Mouse (Mus musculus): ENCODE data around the gene 1700016C15Rik. TPM values are rescaled to one million over a fixed set of nuclear protein-coding genes. Genes with fewer than 3 reads are reported as not detected.

The 1700016C15Rik gene
- polyA plus RNA-seq, 1 experiment, result not detected

- no peak for DNase-seq (ENCODE audit: low read depth in 1 of 2, low spot score in 2 of 2)
- H3K4me1 ChIP-seq (ENCODE audit: control insufficient read depth, insufficient read depth, insufficient read length), result no peaks in the 10 kb centered on the region
- no peaks in the 10 kb centered on the region for H3K27me3 ChIP-seq (ENCODE audit: control insufficient read depth, insufficient read depth, low read length)
- H3K27ac ChIP-seq (ENCODE audit: insufficient read depth, low read length), result no peak overlapping the region
- H3K36me3 ChIP-seq (ENCODE audit: control insufficient read depth, insufficient read depth, low read length), result no peaks in the 10 kb centered on the region
- no peak overlapping the region for H3K4me3 ChIP-seq (ENCODE audit: extremely low read depth, insufficient read depth, insufficient read length)
- TF ChIP-seq POLR2A (IDR thresholded peaks at IDR 0.05; ENCODE audit: low read depth, low read length) (no peak), CTCF (IDR thresholded peaks at IDR 0.05; ENCODE audit: extremely low read depth, insufficient read depth, insufficient read length, insufficient replicate concordance) (no peak)
- WGBS, result 51% methylated on average over 3 of the region's 3 CpGs
Observed at GRCm38 (mm10) chr1:177731973-177732372, 2.4 kb downstream of the 1700016C15Rik start.

GRCm38 (mm10) chr1:177737505-177738105 lies 8.0 kb downstream of the 1700016C15Rik start:
- H3K4me3 ChIP-seq (ENCODE audit: extremely low read depth, insufficient read depth, insufficient read length), result no peak overlapping the region
- WGBS, result 22% methylated on average over 6 of the region's 6 CpGs
- DNase-seq (ENCODE audit: low read depth in 1 of 2, low spot score in 2 of 2), result no peak
- TF ChIP-seq POLR2A (IDR thresholded peaks at IDR 0.05; ENCODE audit: low read depth, low read length) (no peak), CTCF (IDR thresholded peaks at IDR 0.05; ENCODE audit: extremely low read depth, insufficient read depth, insufficient read length, insufficient replicate concordance) (no peak)
- no peaks in the 10 kb centered on the region for H3K4me1 ChIP-seq (ENCODE audit: control insufficient read depth, insufficient read depth, insufficient read length)
- H3K27ac ChIP-seq (ENCODE audit: insufficient read depth, low read length), result no peak overlapping the region
- no peaks in the 10 kb centered on the region for H3K36me3 ChIP-seq (ENCODE audit: control insufficient read depth, insufficient read depth, low read length)
- H3K27me3 ChIP-seq (ENCODE audit: control insufficient read depth, insufficient read depth, low read length), result no peaks in the 10 kb centered on the region

- TF ChIP-seq CTCF (IDR thresholded peaks at IDR 0.05; ENCODE audit: extremely low read depth, insufficient read depth, insufficient read length, insufficient replicate concordance) (no peak), POLR2A (IDR thresholded peaks at IDR 0.05; ENCODE audit: low read depth, low read length) (no peak)
- 77% methylated on average over 1 of the region's 1 CpGs for WGBS
- no peak overlapping the region for H3K27ac ChIP-seq (ENCODE audit: insufficient read depth, low read length)
Observed at GRCm38 (mm10) chr1:177740707-177741106, 11.1 kb downstream of the 1700016C15Rik start.

GRCm38 (mm10) chr1:177742119-177742518 lies 12.5 kb downstream of the 1700016C15Rik start:
- no peak for DNase-seq (ENCODE audit: low read depth in 1 of 2, low spot score in 2 of 2)
- WGBS, result 92% methylated on average over 1 of the region's 1 CpGs
- H3K27ac ChIP-seq (ENCODE audit: insufficient read depth, low read length), result no peak overlapping the region
- TF ChIP-seq CTCF (IDR thresholded peaks at IDR 0.05; ENCODE audit: extremely low read depth, insufficient read depth, insufficient read length, insufficient replicate concordance) (no peak), POLR2A (IDR thresholded peaks at IDR 0.05; ENCODE audit: low read depth, low read length) (no peak)
- H3K27me3 ChIP-seq (ENCODE audit: control insufficient read depth, insufficient read depth, low read length), result no peaks in the 10 kb centered on the region
- H3K4me1 ChIP-seq (ENCODE audit: control insufficient read depth, insufficient read depth, insufficient read length), result no peaks in the 10 kb centered on the region
- H3K4me3 ChIP-seq (ENCODE audit: extremely low read depth, insufficient read depth, insufficient read length), result no peak overlapping the region
- H3K36me3 ChIP-seq (ENCODE audit: control insufficient read depth, insufficient read depth, low read length), result no peaks in the 10 kb centered on the region

More at GRCm38 (mm10) chr1:177740707-177741106, 11.1 kb downstream of the 1700016C15Rik start:
- no peak overlapping the region for H3K4me3 ChIP-seq (ENCODE audit: extremely low read depth, insufficient read depth, insufficient read length)
- no peak for DNase-seq (ENCODE audit: low read depth in 1 of 2, low spot score in 2 of 2)
- H3K36me3 ChIP-seq (ENCODE audit: control insufficient read depth, insufficient read depth, low read length), result no peaks in the 10 kb centered on the region
- H3K27me3 ChIP-seq (ENCODE audit: control insufficient read depth, insufficient read depth, low read length), result no peaks in the 10 kb centered on the region
- H3K4me1 ChIP-seq (ENCODE audit: control insufficient read depth, insufficient read depth, insufficient read length), result no peaks in the 10 kb centered on the region

GRCm38 (mm10) chr1:177744521-177745325 lies 15.1 kb downstream of the 1700016C15Rik start:
- Histone ChIP-seq H3K4me1 (ENCODE audit: control insufficient read depth, insufficient read depth, insufficient read length) (no peaks in the 10 kb centered on the region), H3K27me3 (ENCODE audit: control insufficient read depth, insufficient read depth, low read length) (no peaks in the 10 kb centered on the region), H3K36me3 (ENCODE audit: control insufficient read depth, insufficient read depth, low read length) (no peaks in the 10 kb centered on the region), H3K27ac (ENCODE audit: insufficient read depth, low read length) (no peak overlapping the region), H3K4me3 (ENCODE audit: extremely low read depth, insufficient read depth, insufficient read length) (no peak overlapping the region)
- no peak for TF ChIP-seq POLR2A (IDR thresholded peaks at IDR 0.05; ENCODE audit: low read depth, low read length)
- TF ChIP-seq CTCF (IDR thresholded peaks at IDR 0.05; ENCODE audit: extremely low read depth, insufficient read depth, insufficient read length, insufficient replicate concordance), result no peak
- DNase-seq (ENCODE audit: low read depth in 1 of 2, low spot score in 2 of 2), result no peak
- 90% methylated on average over 7 of the region's 7 CpGs for WGBS

GRCm38 (mm10) chr1:177747869-177748540 lies 18.4 kb downstream of the 1700016C15Rik start:
- H3K4me3 ChIP-seq (ENCODE audit: extremely low read depth, insufficient read depth, insufficient read length), result no peak overlapping the region
- no peak for TF ChIP-seq CTCF (IDR thresholded peaks at IDR 0.05; ENCODE audit: extremely low read depth, insufficient read depth, insufficient read length, insufficient replicate concordance)
- no peak for TF ChIP-seq POLR2A (IDR thresholded peaks at IDR 0.05; ENCODE audit: low read depth, low read length)
- H3K4me1 ChIP-seq (ENCODE audit: control insufficient read depth, insufficient read depth, insufficient read length), result no peaks in the 10 kb centered on the region
- no peaks in the 10 kb centered on the region; the same call in 1 of the 2 replicates for H3K36me3 ChIP-seq (ENCODE audit: control insufficient read depth, insufficient read depth, low read length)
- no peak for DNase-seq (ENCODE audit: low read depth in 1 of 2, low spot score in 2 of 2)
- H3K27ac ChIP-seq (ENCODE audit: insufficient read depth, low read length), result no peak overlapping the region
- WGBS, result 95% methylated on average over 6 of the region's 6 CpGs
- no peaks in the 10 kb centered on the region for H3K27me3 ChIP-seq (ENCODE audit: control insufficient read depth, insufficient read depth, low read length)

Measured in spleen, adult 2 months (tissue).